Mouse (Mus musculus) hindbrain, postnatal 0 days (tissue): Measurements from ENCODE around the gene Hint1. TPM values are rescaled to one million over a fixed set of nuclear protein-coding genes. Genes with fewer than 3 reads are reported as not detected.
A peak's percentile ranks its signal among the peaks of the same experiment; 100 is the strongest.

Source experiments
- ATAC-seq: fragments of 200-750 bp; cut with Nextera tagmentation; 2 replicates; pipeline ENCODE4 v1.8.0; 2017; ENCODE audit warnings: mild to moderate bottlenecking, moderate TSS enrichment, moderate library complexity
- DNase-seq: peaks from one replicate; pipeline ENCODE4 v3.0.0-alpha.2; 2015; ENCODE audit warnings: low spot score
- H3K27ac ChIP-seq: fragments of 300-500 bp; sonication (generic); 2 replicates; pipeline ENCODE4 v1.5.1; 2014; ENCODE audit warnings: mild to moderate bottlenecking
- H3K27me3 ChIP-seq: fragments of 300-500 bp; sonication (generic); 2 replicates; pipeline ENCODE4 v1.6.1; 2014; ENCODE audit warnings: low read length, mixed read lengths; ENCODE audit not compliant: insufficient read depth
- H3K36me3 ChIP-seq: fragments of 300-500 bp; sonication (generic); 2 replicates; pipeline ENCODE4 v1.6.1; 2014; ENCODE audit warnings: low read length, mixed read lengths; ENCODE audit not compliant: insufficient read depth
- H3K4me1 ChIP-seq: fragments of 300-500 bp; sonication (generic); 2 replicates; pipeline ENCODE4 v1.6.1; 2014; ENCODE audit warnings: antibody characterized with exemption, low read length, mixed read lengths; ENCODE audit not compliant: insufficient read depth
- H3K4me2 ChIP-seq: fragments of 300-500 bp; sonication (generic); 2 replicates; pipeline ENCODE4 v1.6.1; 2014; ENCODE audit warnings: low read depth, mild to moderate bottlenecking, low read length, moderate library complexity, mixed read lengths
- H3K4me3 ChIP-seq: fragments of 300-500 bp; sonication (generic); 2 replicates; pipeline ENCODE4 v1.5.1; 2014; ENCODE audit warnings: low read length
- H3K9ac ChIP-seq: fragments of 300-500 bp; sonication (generic); replicated peaks from 2 replicates; pipeline ENCODE4 v1.6.1; 2014; ENCODE audit warnings: mild to moderate bottlenecking, low read length, moderate library complexity, mixed read lengths
- H3K9me3 ChIP-seq: fragments of 300-500 bp; sonication (generic); 2 replicates; pipeline ENCODE4 v1.6.1; 2016; ENCODE audit warnings: low read length, mixed read lengths
- CTCF ChIP-seq: IDR thresholded peaks from 2 replicates; pipeline ENCODE4 v1.5.1; 2016; ENCODE audit warnings: antibody characterized with exemption, control low read depth, low read depth
- WGBS: fragments of 180-500 bp; shearing (Covaris S2); extraction: QIAGEN DNeasy Blood & Tissue Kit; methylation state at CpG from one replicate; pipeline ENCODE4 v1.1.7; 2014; 5-methylcytosine and 5-hydroxymethylcytosine counted together
- polyA plus RNA-seq: library from polyadenylated mRNA; unstranded; fragments of >200 nt; fragmentation: Nextera tagmentation; extraction: Ambion mirVana; gene quantifications from 2 replicates; pipeline ENCODE4 v1.2.1, GENCODE M21; 2015
- total RNA-seq: library from RNA; depleted of rRNA; stranded (reverse); fragments of >200 nt; gene quantifications from 2 replicates; pipeline ENCODE4 v1.2.3, GENCODE M21; 2014

The Hint1 gene
- total and polyA plus RNA-seq, 2 experiments from 2014 or later = 521 to 1,077 TPM

DNA sequence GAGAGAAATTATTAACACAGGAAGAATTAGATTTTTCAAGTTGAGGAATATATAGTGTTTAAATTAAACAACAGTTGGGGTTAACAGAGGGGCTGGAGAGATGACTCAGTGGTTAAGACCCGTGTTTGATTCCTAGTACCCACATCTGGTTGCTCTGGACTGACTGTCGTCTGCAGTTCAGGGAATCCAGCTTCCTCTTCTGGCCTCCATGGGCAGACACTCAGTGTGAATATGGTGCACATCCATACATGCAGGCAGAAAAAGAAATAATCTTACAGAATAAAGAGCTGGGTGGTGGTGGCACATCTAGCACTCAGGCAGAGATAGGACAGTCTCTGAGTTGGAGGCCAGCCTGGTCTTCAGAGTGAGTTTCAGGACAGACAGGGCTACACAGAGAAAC is 2.3 kb downstream of the Hint1 start:
- Histone ChIP-seq H3K4me3 (no peak overlapping the region), H3K4me2 (0 out of 2 replicates have a peak overlapping the region, but pooled peaks have one; percentile 60), H3K9ac (no peak overlapping the region), H3K36me3 (peaks cover 8% of the 10 kb centered on the region; the same call in 1 of the 2 replicates), H3K4me1 (no peaks in the 10 kb centered on the region; the same call in 1 of the 2 replicates), H3K27ac (no peak overlapping the region), H3K27me3 (no peaks in the 10 kb centered on the region), H3K9me3 (no peaks in the 10 kb centered on the region)
- ATAC-seq (no peak), DNase-seq (no peak)
- no peak for TF ChIP-seq CTCF
- WGBS = 80% methylated on average over 2 of the region's 2 CpGs

DNA sequence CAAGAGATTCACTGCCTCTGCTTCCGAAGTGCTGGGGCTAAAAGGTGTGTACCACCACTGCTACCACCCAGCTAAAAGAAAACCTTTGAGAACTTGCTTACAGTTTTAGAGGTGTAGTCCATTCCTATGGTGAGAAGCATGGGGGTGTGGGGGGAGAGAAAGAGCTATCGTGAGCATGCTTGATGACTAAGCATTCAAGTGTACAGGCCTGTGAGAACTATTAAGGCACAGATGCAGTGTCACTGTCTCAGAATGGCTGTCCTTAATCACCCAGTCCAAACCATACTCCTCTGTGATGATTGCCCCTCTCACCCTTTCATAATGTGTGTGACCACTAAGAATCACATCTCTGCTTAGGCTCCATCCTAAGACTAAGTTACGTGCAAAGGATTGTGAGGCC is 3.1 kb downstream of the Hint1 start:
- no peak overlapping the region for H3K27ac ChIP-seq
- DNase-seq = no peak
- 68% methylated on average over 3 of the region's 3 CpGs for WGBS
- no peak for ATAC-seq
- H3K4me1 ChIP-seq = no peaks in the 10 kb centered on the region; the same call in 1 of the 2 replicates
- 0 out of 2 replicates have a peak overlapping the region, but pooled peaks have one; percentile 8 for H3K4me2 ChIP-seq
- H3K9me3 ChIP-seq = no peaks in the 10 kb centered on the region
- peaks cover 16% of the 10 kb centered on the region; the same call in 1 of the 2 replicates for H3K36me3 ChIP-seq
- H3K9ac ChIP-seq = no peak overlapping the region
- H3K4me3 ChIP-seq = no peak overlapping the region
- H3K27me3 ChIP-seq = no peaks in the 10 kb centered on the region
- no peak for TF ChIP-seq CTCF

DNA sequence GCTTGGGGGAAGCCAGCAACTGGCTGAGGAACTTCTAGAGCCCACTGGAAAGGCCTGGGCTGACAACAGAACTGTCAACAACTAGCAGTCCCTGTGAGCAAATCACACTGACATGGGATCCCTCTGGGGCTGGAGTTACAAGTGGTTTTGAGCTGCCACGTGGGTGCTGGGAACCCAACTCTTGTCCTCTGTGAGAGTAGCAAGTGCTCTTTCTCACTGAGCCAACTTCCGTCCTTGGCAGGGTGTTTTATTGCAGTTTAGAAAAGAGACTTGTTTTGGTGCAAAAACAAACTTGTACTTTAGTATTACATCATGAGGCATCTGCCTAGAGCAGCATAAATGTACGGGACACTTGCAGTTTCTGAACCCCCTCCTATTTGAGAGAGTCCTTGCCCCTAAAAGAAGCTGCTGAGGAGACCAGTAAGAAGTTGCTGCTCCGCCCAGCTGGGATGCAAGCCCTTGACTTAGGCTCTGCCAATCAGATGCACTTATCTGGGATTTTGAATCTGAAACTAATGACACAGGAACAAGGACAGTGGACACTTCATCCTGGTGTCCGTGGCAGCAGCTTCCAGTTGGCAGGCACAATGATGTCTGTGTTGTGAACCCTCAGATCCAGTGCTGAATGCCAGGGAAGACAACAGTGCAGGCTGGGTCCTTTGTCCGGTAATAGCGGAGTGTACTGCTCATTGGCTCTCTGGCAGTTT is 5.8 kb downstream of the Hint1 start:
- Histone ChIP-seq H3K27ac (no peak overlapping the region), H3K4me1 (no peaks in the 10 kb centered on the region; the same call in 1 of the 2 replicates), H3K27me3 (no peaks in the 10 kb centered on the region), H3K9me3 (no peaks in the 10 kb centered on the region), H3K4me2 (no peak overlapping the region), H3K4me3 (no peak overlapping the region), H3K36me3 (peaks cover 16% of the 10 kb centered on the region; the same call in 1 of the 2 replicates), H3K9ac (0 out of 2 replicates have a peak overlapping the region, but pooled peaks have one; percentile 3)
- TF ChIP-seq CTCF = no peak
- DNase-seq (peak; percentile 32), ATAC-seq (peak; percentile 69)
- 63% methylated on average over 7 of the region's 7 CpGs for WGBS

DNA sequence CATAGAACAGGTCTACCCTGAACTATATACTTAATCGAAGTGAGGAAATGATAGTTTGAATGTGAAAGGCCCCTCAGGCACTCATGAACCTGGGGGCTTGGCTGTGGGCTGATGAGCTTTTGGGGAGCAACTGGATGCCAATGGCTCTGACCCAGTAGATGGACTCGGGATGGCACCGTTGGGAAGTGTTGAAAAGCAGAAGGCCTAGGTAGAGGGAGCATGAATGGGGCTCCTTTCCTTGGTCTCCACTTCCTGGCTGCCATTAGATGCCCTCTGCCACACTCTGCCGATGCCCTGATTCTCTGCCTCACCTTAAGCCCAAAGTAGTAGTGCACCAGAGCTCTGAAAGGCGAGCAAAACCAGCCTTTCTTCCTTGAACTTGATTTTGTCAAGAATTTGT is 9.8 kb downstream of the Hint1 start:
- WGBS = 88% methylated on average over 5 of the region's 5 CpGs
- Histone ChIP-seq H3K9me3 (no peaks in the 10 kb centered on the region), H3K27me3 (no peaks in the 10 kb centered on the region), H3K4me1 (no peaks in the 10 kb centered on the region), H3K4me3 (no peak overlapping the region), H3K36me3 (peaks cover 9% of the 10 kb centered on the region; the same call in 1 of the 2 replicates), H3K27ac (no peak overlapping the region), H3K9ac (no peak overlapping the region), H3K4me2 (no peak overlapping the region)
- no peak for TF ChIP-seq CTCF
- no peak for DNase-seq
- no peak for ATAC-seq

DNA sequence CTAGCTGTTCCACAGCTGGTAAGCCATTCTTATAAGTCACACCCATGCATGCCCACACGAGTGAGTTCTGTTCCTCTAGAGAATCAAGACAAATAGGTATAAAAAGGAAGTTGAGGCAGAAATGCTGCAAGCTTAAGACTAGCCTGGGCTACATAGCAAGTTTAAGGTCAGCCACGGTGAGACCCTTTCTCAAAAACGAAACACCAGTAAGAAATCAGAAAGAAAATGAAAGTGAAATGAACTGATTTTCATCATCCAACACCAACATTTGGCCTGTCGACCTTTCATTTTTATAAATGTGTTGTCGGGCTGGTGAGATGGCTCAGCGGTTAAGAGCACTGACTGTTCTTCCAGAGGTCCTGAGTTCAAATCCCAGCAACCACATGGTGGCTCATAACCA is 12.7 kb downstream of the Hint1 start:
- Histone ChIP-seq H3K27ac (no peak overlapping the region), H3K36me3 (peaks cover 3% of the 10 kb centered on the region; the same call in 1 of the 2 replicates), H3K4me1 (no peaks in the 10 kb centered on the region), H3K4me2 (no peak overlapping the region), H3K4me3 (no peak overlapping the region), H3K9me3 (no peaks in the 10 kb centered on the region), H3K27me3 (no peaks in the 10 kb centered on the region), H3K9ac (no peak overlapping the region)
- ATAC-seq (no peak), DNase-seq (no peak)
- 85% methylated on average over 6 of the region's 6 CpGs for WGBS
- TF ChIP-seq CTCF = no peak

DNA sequence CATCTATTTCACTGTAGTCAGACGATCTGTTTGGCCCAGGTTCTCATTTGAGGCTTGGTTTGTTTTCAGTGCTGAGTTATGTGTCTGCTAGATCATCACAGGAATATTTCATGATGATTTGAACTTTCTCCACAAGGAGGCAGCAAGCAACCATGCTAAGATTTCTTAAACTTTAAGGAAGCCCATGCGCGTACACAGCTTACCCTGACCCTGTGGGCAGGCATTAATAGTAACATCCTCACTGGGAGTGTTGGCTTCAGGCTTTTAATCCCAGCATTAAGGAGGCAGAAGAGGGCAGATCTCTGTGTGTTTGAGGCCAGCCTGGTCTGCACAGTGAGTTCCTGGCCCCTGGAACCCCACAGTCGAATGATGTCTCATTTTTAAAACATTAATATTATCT is 13.3 kb downstream of the Hint1 start:
- Histone ChIP-seq H3K9me3 (no peaks in the 10 kb centered on the region), H3K4me2 (no peak overlapping the region), H3K9ac (no peak overlapping the region), H3K27ac (no peak overlapping the region), H3K4me3 (no peak overlapping the region), H3K36me3 (no peaks in the 10 kb centered on the region), H3K4me1 (no peaks in the 10 kb centered on the region), H3K27me3 (no peaks in the 10 kb centered on the region)
- TF ChIP-seq CTCF = peak; percentile 86
- peak; percentile 55; the same call in 1 of the 2 replicates for ATAC-seq
- DNase-seq = peak; percentile 86
- WGBS = 36% methylated on average over 4 of the region's 4 CpGs

DNA sequence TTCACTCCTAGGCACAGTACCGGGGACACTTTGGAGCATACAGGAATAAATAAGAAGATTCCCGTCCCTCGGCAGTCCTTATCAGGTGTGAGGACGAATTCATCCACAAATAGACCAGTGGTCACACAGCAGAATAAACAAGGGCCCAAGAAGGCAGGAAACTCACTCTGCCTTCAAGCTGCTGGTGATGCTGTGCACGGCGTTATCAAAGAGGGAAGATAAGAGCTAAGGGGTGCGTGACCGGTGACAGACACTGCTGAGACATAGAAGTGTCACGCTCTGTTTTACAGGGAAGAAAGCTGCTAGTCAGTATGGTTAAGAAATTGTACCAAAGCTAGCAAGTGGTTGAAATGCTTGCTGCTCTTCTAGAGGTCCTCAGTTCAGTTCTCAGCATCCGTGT is 13.7 kb downstream of the Hint1 start:
- Histone ChIP-seq H3K27me3 (no peaks in the 10 kb centered on the region), H3K36me3 (no peaks in the 10 kb centered on the region), H3K4me2 (no peak overlapping the region), H3K9me3 (no peaks in the 10 kb centered on the region), H3K4me3 (no peak overlapping the region), H3K4me1 (no peaks in the 10 kb centered on the region), H3K27ac (no peak overlapping the region), H3K9ac (no peak overlapping the region)
- 83% methylated on average over 10 of the region's 10 CpGs for WGBS
- ATAC-seq = no peak
- TF ChIP-seq CTCF = no peak
- no peak for DNase-seq
